Comparison of ENCODE assay signal across 20 mouse cellular contexts in the genomic region with DNA sequence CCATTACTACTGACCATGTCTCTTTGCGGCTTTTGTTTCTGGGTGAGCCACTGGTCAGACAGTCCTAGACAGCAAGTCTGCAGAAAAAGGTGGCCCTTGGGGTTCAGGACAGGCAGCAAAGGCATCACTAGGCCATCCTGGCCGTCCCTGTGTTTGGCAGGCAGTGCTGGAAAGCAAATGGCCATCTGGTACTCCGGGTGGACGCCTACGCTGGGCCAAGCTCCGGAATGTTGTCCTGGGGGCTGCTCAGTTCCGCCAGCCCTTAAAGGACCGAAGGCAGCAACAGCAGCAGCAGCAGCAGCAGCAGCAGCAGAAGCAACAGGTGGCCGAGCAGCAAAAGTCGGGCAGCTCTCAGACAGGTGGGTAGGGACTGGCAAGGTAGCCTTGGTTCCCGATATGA. TPM values are rescaled to one million over a fixed set of nuclear protein-coding genes. Genes with fewer than 3 reads are reported as not detected.
DNase-seq lines count a peak whose midpoint lies in the region; TF ChIP-seq lines count a peak whose summit lies in the region.
"Had no signal": no experiment of that assay in that cellular context is flagged by ENCODE, and none has a peak within 500 bp of the region (broad histone marks: within the 10 kb centered on the region; RNA-seq: fewer than 3 reads in every experiment).

No protein-coding gene starts in this region.

- H3K9me3 ChIP-seq in hindbrain, embryonic 10.5 days: no peaks in the 10 kb centered on the region
- H3K9me3 ChIP-seq: embryonic facial prominence, embryonic 10.5 days; forebrain, embryonic 13.5 days; heart, embryonic 12.5 days; hindbrain, embryonic 12.5 days had no signal

- no peak overlapping the region for H3K27ac ChIP-seq in hindbrain, embryonic 10.5 days
- H3K27ac ChIP-seq: embryonic facial prominence, embryonic 10.5 days; forebrain, embryonic 13.5 days; heart, adult 2 months; hindbrain, embryonic 12.5 days had no signal

- H3K4me1 ChIP-seq in lung, adult 2 months (ENCODE audit: control insufficient read depth, insufficient read depth, low read length): 0 out of 2 replicates have a peak, but pooled peaks cover 2% of the 10 kb centered on the region
- H3K4me1 ChIP-seq in hindbrain, embryonic 10.5 days (replicated peaks): peaks cover 5% of the 10 kb centered on the region; the same call in 1 of the 2 replicates
- H3K4me1 ChIP-seq: forebrain, embryonic 13.5 days; hindbrain, embryonic 12.5 days had no signal

- peaks cover 100% of the 10 kb centered on the region for H3K36me3 ChIP-seq in hindbrain, embryonic 10.5 days

- H3K27me3 ChIP-seq in hindbrain, embryonic 10.5 days (ENCODE audit: insufficient read depth, poor library complexity, severe bottlenecking): no peaks in the 10 kb centered on the region
- H3K27me3 ChIP-seq: CH12.LX; forebrain, embryonic 13.5 days; heart, embryonic 12.5 days; hindbrain, embryonic 12.5 days; Patski had no signal

- no peak for TF ChIP-seq POLR2A in lung, adult 2 months (IDR thresholded peaks at IDR 0.05; ENCODE audit: borderline replicate concordance, extremely low read depth, low read depth, low read length)

- no peak for TF ChIP-seq CTCF in lung, adult 2 months (IDR thresholded peaks at IDR 0.05; ENCODE audit: insufficient read depth, low read length)

- peak; percentile 86 for DNase-seq in brain, adult 2 months (ENCODE audit: low read depth, low spot score)
- peak; percentile 86 for DNase-seq in cerebellum, adult 11-12 months
- peak; percentile 83 for DNase-seq in cerebellum, adult 9-10 months
- DNase-seq in cerebellum, postnatal 25 days: peak; percentile 81 to 84
- no peak for DNase-seq in lung, adult 2 months
- DNase-seq in hindbrain, embryonic 10.5 days (ENCODE audit: low spot score): no peak
- DNase-seq in urinary bladder, adult 2 months (ENCODE audit: low spot score): no peak
- DNase-seq: adrenal gland, postnatal 14 days; forebrain, postnatal 0 days; gastrocnemius, postnatal 14 days; heart, adult 2 months; heart, postnatal 36 days had no signal

- no peak overlapping the region for H3K4me3 ChIP-seq in lung, adult 2 months (replicated peaks; ENCODE audit: extremely low read depth, low read depth, low read length)
- no peak overlapping the region for H3K4me3 ChIP-seq in hindbrain, embryonic 10.5 days
- H3K4me3 ChIP-seq: embryonic facial prominence, embryonic 10.5 days; forebrain, embryonic 13.5 days; heart, adult 2 months; heart, embryonic 12.5 days; hindbrain, embryonic 12.5 days had no signal

- WGBS in lung, adult 2 months: 92% methylated on average over 11 of the region's 11 CpGs
- 89% methylated on average over 11 of the region's 11 CpGs for WGBS in hindbrain, embryonic 10.5 days

RNA-seq across cellular contexts. Expression of gene Dennd4b, which starts 10.3 kb away (rescaled TPM):
- polyA plus RNA-seq in lung, adult 2 months (2012; rRNA removed): 37.5 and 39.6 TPM in 2 replicates
- 5.7 and 7.1 TPM in 2 replicates for polyA plus RNA-seq in hindbrain, embryonic 10.5 days (2016; fragmentation: Nextera tagmentation; extraction: Ambion mirVana)
- polyA plus RNA-seq in urinary bladder, adult 2 months (2012; rRNA removed): 15.0 and 15.4 TPM in 2 replicates

RNA-seq across cellular contexts. Expression of gene Gatad2b, which starts 17.7 kb away (rescaled TPM):
- 21.5 and 26.0 TPM in 2 replicates for polyA plus RNA-seq in lung, adult 2 months (2012; rRNA removed)
- polyA plus RNA-seq in hindbrain, embryonic 10.5 days (2016; fragmentation: Nextera tagmentation; extraction: Ambion mirVana): 15.3 and 17.9 TPM in 2 replicates
- 14.7 and 23.9 TPM in 2 replicates for polyA plus RNA-seq in urinary bladder, adult 2 months (2012; rRNA removed)

RNA-seq across cellular contexts. Expression of gene Crtc2, which starts 21.3 kb away (rescaled TPM):
- 60.2 and 77.4 TPM in 2 replicates for polyA plus RNA-seq in lung, adult 2 months (2012; rRNA removed)
- 20.8 and 28.4 TPM in 2 replicates for polyA plus RNA-seq in hindbrain, embryonic 10.5 days (2016; fragmentation: Nextera tagmentation; extraction: Ambion mirVana)
- 23.7 and 35.6 TPM in 2 replicates for polyA plus RNA-seq in urinary bladder, adult 2 months (2012; rRNA removed)

RNA-seq across cellular contexts. Expression of gene Slc39a1, which starts 27.3 kb away (rescaled TPM):
- polyA plus RNA-seq in lung, adult 2 months (2012; rRNA removed): 72.8 and 83.7 TPM in 2 replicates
- 62.5 and 65.3 TPM in 2 replicates for polyA plus RNA-seq in hindbrain, embryonic 10.5 days (2016; fragmentation: Nextera tagmentation; extraction: Ambion mirVana)
- 55.0 and 79.5 TPM in 2 replicates for polyA plus RNA-seq in urinary bladder, adult 2 months (2012; rRNA removed)

RNA-seq across cellular contexts. Expression of gene Creb3l4, which starts 32.0 kb away (rescaled TPM):
- 2.0 TPM in 2 replicates for polyA plus RNA-seq in lung, adult 2 months (2012; rRNA removed)
- polyA plus RNA-seq in hindbrain, embryonic 10.5 days (2016; fragmentation: Nextera tagmentation; extraction: Ambion mirVana): 4.2 and 4.3 TPM in 2 replicates
- polyA plus RNA-seq in urinary bladder, adult 2 months (2012; rRNA removed): 1.7 and 2.0 TPM in 2 replicates
- polyA plus RNA-seq: activated CD4-positive, CD25-positive, alpha-beta regulatory T cell, adult 4 months; inflammation-experienced regulatory T-cells, adult 6 months had no signal

Comparison
In these comparisons a context has a peak if more than half of its experiments do, and no peak if none do; other contexts are left out.
1. DNase-seq: peak in brain, adult 2 months (single experiment), cerebellum, adult 11-12 months (single experiment), cerebellum, adult 9-10 months (single experiment) and cerebellum, postnatal 25 days (2 of 2); none in lung, adult 2 months (single experiment), hindbrain, embryonic 10.5 days (single experiment) and urinary bladder, adult 2 months (single experiment).